Mouse (Mus musculus) E14TG2a.4 (cell line): Measurements from ENCODE around the gene Stap2.

Source experiments
- H3K27me3 ChIP-seq: 2 replicates; pipeline ENCODE4 v1.6.1; 2014; ENCODE audit warnings: low read length, control low read depth; ENCODE audit not compliant: insufficient read depth
- H3K36me3 ChIP-seq: 2 replicates; pipeline ENCODE4 v1.6.1; 2014; ENCODE audit warnings: low read length, control low read depth; ENCODE audit not compliant: insufficient read depth
- H3K4me1 ChIP-seq: replicated peaks from 2 replicates; pipeline ENCODE4 v1.6.1; 2014; ENCODE audit warnings: low read depth, low read length, control low read depth
- H3K4me3 ChIP-seq: replicated peaks from 2 replicates; pipeline ENCODE4 v1.5.1; 2014; ENCODE audit warnings: mild to moderate bottlenecking, low read length
- H3K9me3 ChIP-seq: 2 replicates; pipeline ENCODE4 v1.6.1; 2014; ENCODE audit warnings: low read length, control low read depth
- CTCF ChIP-seq: conservative IDR thresholded peaks from 2 replicates; pipeline ENCODE4 v1.5.1; 2014; ENCODE audit warnings: low read length
- NANOG ChIP-seq: IDR thresholded peaks from 2 replicates; pipeline ENCODE4 v1.6.1; 2014; ENCODE audit warnings: borderline replicate concordance, low read length, mixed read lengths
- POU5F1 ChIP-seq: IDR thresholded peaks from 2 replicates; pipeline ENCODE4 v1.6.1; 2014; ENCODE audit warnings: low read length, borderline replicate concordance

The Stap2 gene

GRCm38 (mm10) chr17:55959946-55960740, 45.2 kb downstream of the Stap2 start:
- H3K4me3 ChIP-seq, result peak overlapping the region; percentile 84
- H3K36me3 ChIP-seq, result peaks cover 49% of the 10 kb centered on the region
- peaks cover 66% of the 10 kb centered on the region for H3K4me1 ChIP-seq
- TF ChIP-seq POU5F1, result no peak
- TF ChIP-seq NANOG, result no peak
- TF ChIP-seq CTCF, result no peak
- H3K9me3 ChIP-seq, result no peaks in the 10 kb centered on the region
- no peaks in the 10 kb centered on the region for H3K27me3 ChIP-seq

DNA sequence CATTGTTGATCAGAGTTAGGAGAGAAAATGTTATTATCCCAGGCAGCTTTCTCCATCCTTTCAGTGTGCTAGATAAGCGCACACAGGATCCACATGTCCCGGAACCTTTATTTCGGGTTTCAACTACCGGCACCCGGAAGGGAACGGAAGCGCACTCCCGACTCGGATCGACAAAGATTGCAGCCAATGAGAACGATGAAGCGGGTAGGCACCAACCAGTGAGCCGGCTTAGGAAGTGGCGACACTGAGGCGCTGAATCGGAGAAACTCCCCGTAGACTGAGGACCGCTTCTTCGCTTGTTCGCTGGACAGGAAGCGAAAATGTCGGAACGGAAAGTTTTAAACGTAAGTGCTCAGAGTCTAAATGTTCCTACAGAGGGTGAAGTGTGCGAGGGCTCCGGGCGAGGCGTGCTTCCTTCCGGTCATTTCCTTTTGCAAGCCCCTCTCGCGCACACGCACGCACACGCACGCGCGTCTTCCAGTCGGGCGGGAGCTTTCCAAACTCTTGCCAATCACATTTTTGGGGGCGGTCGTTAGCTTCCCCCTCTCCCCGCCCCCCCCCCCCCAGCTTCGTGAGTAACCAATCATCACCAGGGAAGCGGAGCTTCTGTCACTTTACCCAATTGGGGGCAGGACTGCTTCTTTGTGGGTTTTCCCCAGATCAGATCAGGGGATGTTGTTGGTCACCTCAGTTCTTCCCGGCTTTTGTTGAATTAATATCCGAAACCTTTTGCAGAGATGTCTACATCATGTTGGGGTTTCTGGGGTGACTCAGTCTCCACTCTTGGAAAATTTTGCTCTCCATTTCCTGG, 46.3 kb downstream of the Stap2 start, which contains the start of gene Yju2:
Yju2 (plus strand) TSS at position 182 of the 811 bp plus-strand sequence.
- TF ChIP-seq CTCF, result no peak
- TF ChIP-seq POU5F1, result no peak
- TF ChIP-seq NANOG, result no peak
- Histone ChIP-seq H3K36me3 (peaks cover 39% of the 10 kb centered on the region), H3K27me3 (no peaks in the 10 kb centered on the region), H3K4me3 (peak within 1 kb of the TSS; percentile 84), H3K9me3 (no peaks in the 10 kb centered on the region), H3K4me1 (peaks cover 67% of the 10 kb centered on the region)

- no peak for TF ChIP-seq CTCF
- TF ChIP-seq NANOG, result no peak
- TF ChIP-seq POU5F1, result no peak
These were observed 46.8 kb downstream of the Stap2 start for GRCm38 (mm10) chr17:55958584-55958886.

DNA sequence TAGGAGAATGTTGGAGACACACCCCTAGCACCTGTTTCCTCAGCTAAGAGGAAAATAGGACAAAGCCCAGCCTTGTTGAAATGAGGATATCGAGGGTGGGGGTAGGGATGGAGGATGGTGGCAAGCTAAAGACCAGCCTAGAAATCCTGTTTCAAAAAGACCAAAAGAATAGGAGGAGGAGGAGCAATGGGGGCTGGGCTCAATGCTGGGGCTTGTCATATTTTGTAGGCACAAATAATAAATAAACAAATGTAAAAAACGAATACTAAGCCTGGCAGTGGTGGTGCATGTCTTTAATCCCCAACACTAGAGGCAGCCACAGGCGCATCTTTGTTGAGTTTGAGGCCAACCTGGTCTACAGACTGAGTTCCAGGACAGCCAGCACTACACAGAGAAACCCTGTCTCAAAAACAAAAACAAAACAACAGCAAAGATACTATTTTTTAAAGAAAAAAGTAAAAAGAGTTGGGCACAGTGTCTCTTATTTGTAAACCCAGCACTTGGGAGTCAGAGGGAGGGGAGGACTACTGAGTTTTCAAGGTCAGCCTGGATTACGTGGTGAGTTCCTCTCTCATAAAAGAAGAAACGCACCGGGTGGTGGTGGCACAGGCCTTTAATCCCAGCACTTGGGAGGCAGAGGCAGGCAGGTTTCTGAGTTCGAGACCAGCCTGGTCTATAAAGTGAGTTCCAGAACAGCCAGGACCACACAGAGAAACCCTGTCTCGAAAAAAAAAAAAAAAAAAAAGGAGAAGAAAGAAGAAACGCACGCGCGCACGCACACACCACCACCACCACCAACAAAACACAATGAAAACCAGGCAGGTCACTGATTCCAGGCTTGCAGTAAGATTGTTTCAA, 47.4 kb downstream of the Stap2 start:
- H3K27me3 ChIP-seq, result no peaks in the 10 kb centered on the region
- TF ChIP-seq NANOG (no peak), POU5F1 (no peak), CTCF (no peak)
- H3K4me3 ChIP-seq, result peak overlapping the region; percentile 84

More at GRCm38 (mm10) chr17:55958584-55958886, 46.8 kb downstream of the Stap2 start:
- Histone ChIP-seq H3K4me1 (peaks cover 68% of the 10 kb centered on the region), H3K4me3 (peak overlapping the region; percentile 84), H3K9me3 (no peaks in the 10 kb centered on the region), H3K36me3 (peaks cover 35% of the 10 kb centered on the region), H3K27me3 (no peaks in the 10 kb centered on the region)

DNA sequence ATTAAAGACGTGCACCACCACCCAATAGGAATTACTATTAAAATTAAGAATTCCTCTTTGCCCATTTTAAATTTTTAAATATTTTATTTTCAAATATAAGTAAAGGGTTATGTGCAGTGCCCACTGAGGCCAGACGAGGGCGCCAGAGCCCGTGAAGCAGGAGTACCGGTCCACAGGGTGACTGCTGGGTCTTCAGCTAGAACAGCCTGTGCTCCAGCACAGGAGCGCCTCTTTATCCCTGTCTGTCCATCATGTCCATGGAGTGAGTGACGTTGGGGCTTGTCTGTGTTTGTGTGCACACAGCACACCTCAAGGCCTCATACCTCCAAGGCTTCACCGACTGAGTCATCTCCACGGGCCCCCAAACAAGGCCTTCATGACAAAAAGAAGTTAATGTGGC, 48.2 kb downstream of the Stap2 start:
- Histone ChIP-seq H3K9me3 (no peaks in the 10 kb centered on the region), H3K27me3 (no peaks in the 10 kb centered on the region), H3K4me3 (peak overlapping the region; percentile 84; the same call in 1 of the 2 replicates), H3K4me1 (peaks cover 72% of the 10 kb centered on the region), H3K36me3 (peaks cover 24% of the 10 kb centered on the region)
- TF ChIP-seq CTCF, result peak; percentile 97
- TF ChIP-seq NANOG, result no peak
- no peak for TF ChIP-seq POU5F1

More for the DNA sequence above, 47.4 kb downstream of the Stap2 start:
- Histone ChIP-seq H3K9me3 (no peaks in the 10 kb centered on the region), H3K36me3 (peaks cover 29% of the 10 kb centered on the region), H3K4me1 (peaks cover 67% of the 10 kb centered on the region)

DNA sequence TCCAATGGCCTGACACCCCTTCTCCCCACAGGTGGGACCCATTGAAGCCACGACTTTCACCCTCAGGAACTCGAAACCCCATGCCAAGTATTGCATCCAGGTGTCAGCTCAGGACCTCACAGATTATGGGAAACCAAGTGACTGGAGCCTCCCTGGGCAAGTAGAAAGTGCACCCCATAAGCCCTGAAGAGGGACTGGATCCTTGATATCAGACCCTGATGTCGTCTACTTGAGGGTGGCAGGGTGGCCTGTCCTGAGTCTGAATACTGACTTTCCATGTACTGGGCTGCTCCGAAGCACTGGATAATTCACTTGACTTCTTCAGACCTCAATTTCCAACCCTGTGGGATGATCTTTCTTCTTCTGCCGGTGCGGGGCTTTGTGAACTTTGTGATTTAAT, 48.8 kb downstream of the Stap2 start:
- peak overlapping the region; percentile 79 for H3K4me3 ChIP-seq
- TF ChIP-seq NANOG (no peak), POU5F1 (no peak), CTCF (no peak)
- peaks cover 77% of the 10 kb centered on the region for H3K4me1 ChIP-seq
- H3K9me3 ChIP-seq, result no peaks in the 10 kb centered on the region
- H3K27me3 ChIP-seq, result no peaks in the 10 kb centered on the region
- H3K36me3 ChIP-seq, result peaks cover 19% of the 10 kb centered on the region

DNA sequence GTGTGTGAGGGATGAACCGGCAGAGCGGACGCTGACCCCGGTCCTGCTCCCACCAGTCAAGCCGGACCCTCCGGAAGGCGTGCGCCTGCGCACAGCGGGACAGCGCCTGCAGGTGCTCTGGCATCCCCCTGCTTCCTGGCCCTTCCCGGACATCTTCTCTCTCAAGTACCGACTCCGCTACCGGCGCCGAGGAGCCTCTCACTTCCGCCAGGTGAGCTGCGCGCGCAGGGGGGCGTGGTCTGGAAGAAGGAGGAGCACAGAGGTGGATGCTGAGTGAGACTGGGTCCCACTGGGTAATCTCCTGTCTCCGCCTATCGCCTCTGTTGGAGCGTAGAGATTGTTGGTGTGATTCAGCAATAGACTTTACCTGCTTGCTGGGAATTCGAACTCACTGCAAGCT, 49.3 kb downstream of the Stap2 start:
- peaks cover 14% of the 10 kb centered on the region for H3K36me3 ChIP-seq
- no peak for TF ChIP-seq NANOG
- no peak for TF ChIP-seq POU5F1
- TF ChIP-seq CTCF, result no peak
- peak overlapping the region; percentile 79 for H3K4me3 ChIP-seq
- H3K27me3 ChIP-seq, result no peaks in the 10 kb centered on the region
- peaks cover 82% of the 10 kb centered on the region for H3K4me1 ChIP-seq
- H3K9me3 ChIP-seq, result no peaks in the 10 kb centered on the region
